Mouse (Mus musculus): ENCODE data around the gene Ftl1.
"Not testable (repeated sequence)": the region's sequence is repeated elsewhere in the genome, so short reads cannot be mapped to it uniquely, and the experiment has no call there.

Gene Ftl1

GRCm38 (mm10) chr7:45459564-45460140 lies at the start of gene Ftl1:
Gene Ftl1 (minus strand): TSS chr7:45459884.
- peak; percentile 96 for DNase-seq (ENCODE audit: low read depth)

DNA sequence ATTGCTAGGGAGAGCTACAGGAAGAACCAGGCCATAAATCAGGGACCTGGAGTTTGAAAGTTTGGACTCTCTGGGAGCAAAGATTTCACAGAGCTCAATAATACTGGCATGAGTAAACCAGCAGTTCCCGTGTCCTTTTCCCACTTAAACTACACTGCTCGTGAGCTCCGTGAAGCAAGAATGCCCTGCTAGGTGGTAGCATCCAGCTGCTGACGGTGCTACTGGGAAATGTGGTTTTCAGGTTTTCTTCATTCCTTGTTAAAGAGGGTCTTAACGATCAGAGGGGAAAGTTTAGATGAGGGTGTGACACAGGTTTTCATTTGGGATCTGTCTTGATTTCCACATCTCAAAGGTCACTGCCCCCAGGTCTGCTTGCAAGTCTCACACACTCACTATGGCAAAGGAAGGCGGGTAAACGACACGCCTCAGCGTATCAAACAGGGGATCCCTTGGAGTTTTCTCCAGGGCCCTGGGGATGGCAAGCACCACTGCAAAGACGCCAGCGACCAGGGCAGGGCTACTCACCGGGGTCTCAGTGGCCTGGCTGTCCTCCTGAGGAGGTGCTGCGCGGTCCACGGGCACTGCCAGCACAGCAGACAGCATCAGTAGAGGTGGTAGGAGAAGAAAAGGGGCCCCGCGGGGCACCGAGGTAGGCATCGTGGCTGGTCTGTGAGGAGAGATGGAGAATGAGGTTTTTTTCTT lies 49.6 kb upstream of the Ftl1 start:
- no peak for DNase-seq (ENCODE audit: low read depth)

- no peak for DNase-seq (ENCODE audit: low read depth)
Observed at GRCm38 (mm10) chr7:45508561-45508960, 48.9 kb upstream of the Ftl1 start.

GRCm38 (mm10) chr7:45507583-45507982 lies 47.9 kb upstream of the Ftl1 start:
- DNase-seq (ENCODE audit: low read depth), result no peak

- no peak for DNase-seq (ENCODE audit: low read depth)
Observed at GRCm38 (mm10) chr7:45498427-45498826, 38.7 kb upstream of the Ftl1 start.

GRCm38 (mm10) chr7:45494548-45494947 lies 34.9 kb upstream of the Ftl1 start:
- DNase-seq (ENCODE audit: low read depth), result no peak

- no peak for DNase-seq (ENCODE audit: low read depth)
Observed at GRCm38 (mm10) chr7:45492951-45493350, 33.3 kb upstream of the Ftl1 start.

DNA sequence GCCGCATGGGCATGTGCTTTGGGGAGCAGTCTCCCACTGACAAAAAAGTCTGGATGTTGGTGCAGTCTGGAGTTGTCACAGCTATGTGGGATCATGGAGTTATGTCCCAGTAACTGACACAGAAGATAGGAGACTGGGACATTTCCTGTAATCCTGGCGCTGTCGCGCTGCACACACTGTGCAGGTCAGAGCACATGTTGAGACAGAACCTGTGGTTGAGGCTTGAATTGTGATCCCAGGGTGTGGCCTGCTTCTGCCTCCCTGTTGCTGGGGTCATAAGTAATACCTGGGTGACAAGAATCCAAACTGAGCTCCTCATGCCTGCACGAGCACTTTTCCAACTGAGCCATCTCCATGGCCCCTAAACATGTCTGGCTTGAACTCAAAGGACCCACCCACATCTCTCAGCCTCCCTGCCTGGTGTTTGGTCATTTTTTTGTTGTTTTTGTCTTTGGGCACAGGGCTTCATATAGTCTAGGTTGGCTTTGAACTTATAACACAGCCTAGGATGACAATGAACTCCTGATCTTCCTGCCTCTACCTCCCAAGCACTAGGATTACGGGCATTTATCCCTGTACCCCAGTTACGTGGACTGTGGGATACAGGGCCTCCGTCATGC lies 32.7 kb upstream of the Ftl1 start:
- no peak for DNase-seq (ENCODE audit: low read depth)

- DNase-seq (ENCODE audit: low read depth), result no peak
Observed at GRCm38 (mm10) chr7:45491264-45491663, 31.6 kb upstream of the Ftl1 start.

DNA sequence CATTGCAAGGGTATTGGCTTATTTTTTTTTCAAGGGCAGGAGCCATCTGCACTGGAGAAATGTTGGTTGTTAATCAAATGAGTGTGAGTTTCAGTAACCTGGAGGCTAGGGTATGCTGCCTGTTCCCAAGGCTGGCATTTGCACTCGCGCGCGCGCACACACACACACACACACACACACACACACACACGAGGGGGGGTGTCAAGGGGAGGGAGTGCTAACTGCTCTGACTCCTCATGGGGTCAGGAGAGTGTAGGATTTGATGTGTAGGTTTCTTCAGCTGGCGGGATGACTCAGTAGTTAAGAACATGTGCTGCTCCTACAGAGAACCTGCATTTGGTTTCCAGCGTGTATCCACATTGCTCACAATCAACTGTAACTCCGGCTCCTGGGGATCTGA lies 31.1 kb upstream of the Ftl1 start:
- no peak for DNase-seq (ENCODE audit: low read depth)

- no peak for DNase-seq (ENCODE audit: low read depth)
Observed at GRCm38 (mm10) chr7:45489578-45489977, 29.9 kb upstream of the Ftl1 start.

DNA sequence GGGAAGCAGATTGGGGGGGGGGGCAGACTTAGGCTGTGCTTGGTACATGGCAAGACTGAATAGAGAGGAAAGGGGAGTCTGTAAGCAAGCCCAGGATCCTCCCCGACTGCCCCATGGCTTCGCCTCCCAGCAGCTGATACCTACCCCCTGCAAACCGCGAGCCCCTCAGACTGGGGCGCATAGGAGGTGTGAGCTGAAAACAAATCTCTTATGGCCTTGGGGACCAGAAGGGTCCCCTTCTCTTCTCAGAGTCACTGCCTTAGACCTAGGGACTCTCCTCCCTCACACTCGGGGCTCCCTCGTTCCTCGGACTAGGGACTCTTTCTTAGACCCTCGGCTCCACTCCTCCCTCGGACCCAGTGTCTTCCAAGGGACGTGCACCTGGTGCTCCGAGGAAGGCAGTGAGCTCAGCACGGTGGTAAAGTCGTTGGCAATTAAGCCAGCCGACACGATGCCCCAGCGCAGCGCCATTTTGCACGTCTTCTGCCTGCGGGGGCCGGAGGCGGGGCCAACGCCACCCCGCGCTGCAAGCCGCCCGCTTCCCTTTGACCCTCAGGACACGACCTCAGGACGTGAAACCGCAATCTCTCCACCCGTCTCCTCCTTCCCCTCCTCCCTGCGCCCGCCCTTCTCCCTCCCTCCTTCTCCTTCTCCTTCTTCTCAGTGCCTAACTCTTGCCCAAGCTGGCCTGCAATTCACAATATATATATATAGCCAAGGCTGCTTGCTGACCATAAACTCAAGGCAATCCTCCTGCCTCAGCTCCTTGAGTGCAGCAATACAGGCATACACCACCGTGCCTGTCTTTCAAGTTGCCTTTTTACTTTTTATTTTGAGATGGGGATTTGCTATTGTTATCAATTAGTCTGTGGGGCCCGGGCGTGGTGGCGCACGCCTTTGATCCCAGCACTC lies 28.9 kb upstream of the Ftl1 start, which contains the start of gene Dhdh:
Gene Dhdh (minus strand): TSS at position 513 of the 912 bp plus-strand sequence.
- DNase-seq (ENCODE audit: low read depth), result no peak

- no peak for DNase-seq (ENCODE audit: low read depth)
Observed at GRCm38 (mm10) chr7:45487861-45488292, 28.2 kb upstream of the Ftl1 start.

- DNase-seq (ENCODE audit: low read depth), result no peak
Observed at GRCm38 (mm10) chr7:45486761-45487415, 27.2 kb upstream of the Ftl1 start, which contains the start of gene Gm45808. Gene Gm45808 (minus strand): TSS chr7:45486811.

DNA sequence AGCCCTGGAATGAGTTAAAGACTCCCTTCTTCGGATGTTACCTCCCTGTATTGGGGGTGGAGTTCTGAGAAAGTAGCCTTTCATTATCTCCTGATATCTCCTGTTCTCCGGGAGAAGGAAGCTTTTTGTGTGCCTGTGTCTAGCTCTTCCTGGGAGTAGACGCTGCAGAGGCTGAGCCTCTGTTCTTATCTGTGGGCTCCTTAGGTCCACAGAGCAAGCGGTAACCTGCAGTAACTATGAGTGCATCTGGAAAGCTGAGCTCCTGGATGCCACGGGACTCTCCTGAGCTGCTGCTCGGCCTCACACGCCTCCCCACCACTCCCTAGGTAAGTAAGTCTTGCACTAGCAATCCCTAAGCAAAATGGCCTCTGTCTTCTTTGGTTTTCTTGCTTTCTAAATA lies 26.5 kb upstream of the Ftl1 start:
- no peak for DNase-seq (ENCODE audit: low read depth)

DNA sequence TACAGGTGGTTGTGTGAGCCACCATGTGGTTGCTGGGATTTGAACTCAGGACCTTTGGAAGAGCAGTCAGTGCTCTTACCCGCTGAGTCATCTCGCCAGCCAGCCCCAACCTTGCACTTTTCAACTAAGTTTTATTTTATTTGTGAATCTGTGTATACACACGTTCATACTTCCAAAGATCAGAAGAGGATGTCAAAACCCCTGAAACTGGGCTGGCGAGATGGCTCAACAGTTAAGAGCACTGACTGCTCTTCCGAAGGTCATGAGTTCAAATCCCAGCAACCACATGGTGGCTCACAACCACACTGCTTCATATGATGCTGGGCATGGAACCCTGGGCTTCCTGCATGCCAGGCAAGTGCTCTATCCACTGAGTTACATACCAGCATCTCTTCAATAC lies 25.3 kb upstream of the Ftl1 start:
- not testable (repeated sequence) for DNase-seq (ENCODE audit: low read depth)

DNA sequence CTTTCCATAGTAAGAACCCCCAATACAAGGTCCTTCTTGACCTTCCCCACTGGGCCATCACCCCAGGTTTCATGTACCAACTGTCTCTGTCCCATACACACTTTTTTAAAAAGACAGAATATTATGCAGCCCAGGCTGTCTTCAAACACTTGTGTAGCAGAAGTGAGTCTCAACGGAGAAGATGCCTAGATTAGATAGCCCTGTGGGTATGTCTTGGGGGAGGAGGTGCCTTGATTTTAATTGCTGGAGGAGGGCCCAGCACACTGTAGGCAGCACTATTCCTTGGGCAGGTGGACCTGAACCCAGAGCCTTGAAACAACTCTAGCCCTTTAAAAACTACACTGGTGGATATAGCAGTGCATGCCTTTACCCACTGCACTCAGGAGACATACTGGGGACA lies 22.5 kb upstream of the Ftl1 start:
- DNase-seq (ENCODE audit: low read depth), result no peak

- DNase-seq (ENCODE audit: low read depth), result no peak
Observed at GRCm38 (mm10) chr7:45481374-45481927, 21.8 kb upstream of the Ftl1 start, which contains the start of gene Tulp2. Gene Tulp2 (plus strand): TSS chr7:45481877.

DNA sequence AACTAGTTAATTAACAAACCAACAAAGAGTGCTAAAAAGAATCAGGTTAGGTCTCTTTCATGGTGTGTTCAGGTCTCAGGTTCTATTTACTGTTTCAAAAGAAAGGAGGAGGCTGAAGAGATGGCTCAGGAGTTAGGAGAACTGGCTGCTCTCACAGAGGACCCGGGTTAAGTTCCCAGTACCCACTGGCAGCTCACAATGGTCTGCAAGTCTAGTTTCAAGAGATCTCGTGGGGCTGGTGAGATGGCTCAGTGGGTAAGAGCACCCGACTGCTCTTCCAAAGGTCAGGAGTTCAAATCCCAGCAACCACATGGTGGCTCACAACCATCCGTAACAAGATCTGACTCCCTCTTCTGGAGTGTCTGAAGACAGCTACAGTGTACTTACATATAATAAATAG lies 20.6 kb upstream of the Ftl1 start:
- not testable (repeated sequence) for DNase-seq (ENCODE audit: low read depth)

GRCm38 (mm10) chr7:45478774-45479173 lies 19.1 kb upstream of the Ftl1 start:
- no peak for DNase-seq (ENCODE audit: low read depth)

DNA sequence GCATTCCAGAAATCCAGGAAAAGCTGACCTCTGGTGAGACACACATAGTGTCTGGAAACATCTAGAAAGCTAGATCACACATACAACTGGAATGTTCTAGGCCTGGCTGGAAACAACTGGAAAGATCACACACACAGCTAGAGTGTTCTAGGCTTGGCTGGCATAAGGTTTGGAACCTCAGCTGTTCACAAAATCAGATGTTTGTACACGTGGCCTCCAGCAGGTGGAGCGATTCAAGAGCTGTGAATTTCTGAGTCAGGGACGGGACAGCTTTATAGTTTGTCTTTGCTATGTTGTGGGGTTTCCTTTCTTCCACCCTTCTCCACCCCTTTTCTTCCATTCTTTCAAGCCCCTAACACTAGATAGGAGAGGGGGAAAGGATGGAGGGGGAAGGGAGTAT lies 17.3 kb upstream of the Ftl1 start:
- DNase-seq (ENCODE audit: low read depth), result no peak
